Mouse (Mus musculus) Muller cell, postnatal 12 days (primary cell): ENCODE data around the gene Olfr943.

Experiments used
- DNase-seq: peaks from one replicate; pipeline ENCODE4 v3.0.0-alpha.2; 2015; ENCODE audit errors: inconsistent ontology term

Gene Olfr943

DNA sequence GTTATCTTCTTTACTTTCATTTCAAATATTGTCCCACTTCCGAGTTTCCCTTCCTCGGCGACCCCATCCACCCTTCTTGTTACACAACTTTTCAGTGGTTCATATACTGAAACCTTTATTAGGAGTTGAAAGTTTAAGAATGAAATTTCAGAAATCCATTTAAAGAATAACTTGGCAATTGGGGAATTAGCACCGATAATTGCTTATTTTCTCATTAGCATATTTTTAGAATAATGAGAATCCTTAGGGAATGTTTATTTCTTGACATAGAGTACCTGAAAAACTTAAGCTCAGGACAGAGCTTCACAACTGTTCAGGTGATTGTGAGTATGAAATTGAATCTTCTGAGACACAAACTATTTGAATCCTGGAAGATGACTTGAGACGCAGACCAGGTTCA lies at the start of gene Olfr943:
Gene Olfr943, plus strand, starts transcription at position 301 of the 400 bp plus-strand sequence.
- no peak for DNase-seq

DNA sequence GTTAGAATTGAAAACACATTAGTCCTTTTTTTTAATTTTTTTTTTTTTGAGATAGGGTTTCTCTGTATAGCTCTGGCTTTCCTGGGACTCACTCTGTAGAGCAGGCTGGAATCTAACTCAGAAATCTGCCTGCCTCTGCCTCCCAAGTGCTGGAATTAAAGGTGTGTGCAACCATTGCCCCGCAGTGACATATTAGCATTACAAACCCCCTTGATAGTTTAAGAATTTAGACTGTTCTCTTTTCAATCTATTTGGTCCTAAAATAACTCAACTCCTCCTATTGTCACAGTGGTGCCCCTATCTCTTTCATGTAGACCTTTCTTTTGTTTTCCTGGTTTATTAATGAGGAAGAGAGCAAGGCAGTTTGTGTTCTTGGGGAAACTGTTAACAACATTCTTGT lies 38.8 kb upstream of the Olfr943 start:
- no peak for DNase-seq

GRCm38 (mm10) chr9:39127831-39128230 lies 38.3 kb upstream of the Olfr943 start, which contains the start of gene Olfr27:
Gene Olfr27 (plus strand): TSS chr9:39128131.
- no peak for DNase-seq

DNA sequence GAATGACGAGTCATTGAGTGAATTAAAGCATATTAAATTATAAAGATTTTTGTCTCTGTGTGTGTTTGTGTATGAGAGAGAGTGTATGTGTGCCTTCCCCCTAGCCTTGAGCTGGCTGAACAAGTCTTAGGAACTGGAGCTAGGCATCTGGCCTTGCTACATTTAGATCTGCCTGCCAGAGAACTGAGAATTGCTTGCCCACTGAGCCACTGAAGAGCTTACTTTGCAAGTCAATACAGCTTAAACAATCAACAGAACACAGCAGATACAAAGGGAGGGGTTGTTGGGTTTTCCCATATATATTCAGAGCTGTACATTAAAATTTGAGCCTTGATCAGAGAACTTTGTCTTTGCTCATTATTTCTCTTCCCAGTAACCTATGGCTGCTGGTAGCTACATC lies 13.7 kb upstream of the Olfr943 start:
- DNase-seq, result no peak

- DNase-seq, result no peak
Measured at GRCm38 (mm10) chr9:39201620-39202019, 35.5 kb downstream of the Olfr943 start, which contains the start of gene Olfr944. Gene Olfr944 (plus strand): TSS chr9:39201920.
